Mouse (Mus musculus) right cerebral cortex, adult 18-20 months (tissue): ENCODE measurements at regions not wholly inside any gene's neighbourhood (a gene's known extent, or its start where the extent isn't known, plus 50 kb on each side); places are given as distances from the start of the nearest gene placed in this dataset.
A peak's percentile ranks its signal among the peaks of the same experiment; 100 is the strongest.

ENCODE experiments used
- DNase-seq: peaks from one replicate; pipeline ENCODE4 v3.0.0; 2022; ENCODE audit warnings: mixed read lengths

DNA sequence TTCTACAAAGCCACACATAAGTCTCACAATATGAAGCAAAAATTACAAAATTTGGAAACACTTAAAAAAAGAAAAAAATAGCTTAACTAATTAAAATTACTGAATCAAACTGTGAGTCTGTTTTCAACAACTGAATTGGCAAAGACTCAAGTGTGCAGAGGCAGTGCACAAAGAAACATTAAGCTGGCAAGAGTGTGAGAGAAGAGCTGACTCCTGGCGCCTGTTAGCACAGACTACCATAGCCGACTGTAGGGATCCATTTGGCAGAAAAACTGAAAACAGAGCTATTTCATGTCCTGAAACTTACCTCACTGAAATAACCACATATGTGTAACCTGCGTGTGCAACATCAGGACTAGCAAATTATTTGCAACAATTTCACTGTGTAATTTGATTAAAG is 746.4 kb upstream of the Cypt12 start:
- no peak for DNase-seq

DNA sequence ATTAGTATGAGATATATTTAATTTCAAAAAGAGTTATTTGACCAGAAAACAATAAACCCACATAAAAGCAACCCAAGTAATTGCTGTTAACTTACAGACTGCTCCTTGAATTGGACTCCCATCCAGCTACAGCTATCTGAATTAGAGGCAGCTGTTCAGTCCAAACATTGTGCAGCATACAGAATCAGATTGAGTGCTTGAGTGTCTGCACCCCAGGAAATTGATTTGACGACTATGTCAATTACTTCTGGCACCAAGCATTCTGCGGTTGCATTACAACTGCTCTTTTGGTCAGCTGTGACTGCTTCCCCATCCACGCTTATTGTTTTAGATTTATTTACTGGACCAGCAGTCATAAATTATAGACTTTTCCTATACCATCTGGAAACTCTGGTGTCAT is 734.2 kb upstream of the Cypt12 start:
- no peak for DNase-seq

DNA sequence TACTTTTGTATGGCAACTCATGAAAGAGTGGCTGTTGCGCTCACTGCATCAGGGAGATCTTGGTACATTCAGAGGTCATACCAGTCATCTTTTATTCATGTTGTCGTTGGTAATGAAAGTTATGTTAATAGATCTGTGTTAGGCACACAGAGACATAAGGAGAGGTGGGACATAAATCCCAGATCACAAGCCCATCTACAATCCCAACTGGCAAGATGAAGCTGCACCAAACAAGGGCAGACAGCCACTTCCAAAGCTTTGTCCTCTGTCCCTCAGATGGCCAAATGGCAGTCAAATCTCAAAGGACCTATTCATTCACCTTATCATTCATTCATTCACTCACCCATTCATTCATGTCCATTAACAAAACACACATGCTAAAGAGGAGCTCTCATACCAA is 731.4 kb upstream of the Cypt12 start:
- DNase-seq: no peak

DNA sequence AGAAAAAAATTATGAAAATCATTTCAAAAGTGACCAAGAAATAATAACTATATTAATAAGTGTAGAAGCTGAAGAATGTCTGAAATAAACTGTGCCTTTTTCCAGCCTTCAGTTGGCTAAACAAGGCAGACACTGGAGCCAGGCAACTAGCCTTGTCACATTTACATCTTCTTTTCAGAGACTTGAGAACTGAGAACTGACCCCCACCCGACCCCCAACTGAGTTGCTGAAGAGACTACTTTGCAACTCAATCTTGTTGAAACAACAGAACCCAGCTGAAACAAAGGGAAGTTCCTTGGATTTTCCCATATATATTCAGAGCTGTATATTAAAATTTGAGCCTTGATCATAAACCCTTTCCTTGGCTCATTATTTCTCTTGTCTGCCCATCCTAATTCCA is 709.8 kb upstream of the Cypt12 start:
- DNase-seq: no peak

DNA sequence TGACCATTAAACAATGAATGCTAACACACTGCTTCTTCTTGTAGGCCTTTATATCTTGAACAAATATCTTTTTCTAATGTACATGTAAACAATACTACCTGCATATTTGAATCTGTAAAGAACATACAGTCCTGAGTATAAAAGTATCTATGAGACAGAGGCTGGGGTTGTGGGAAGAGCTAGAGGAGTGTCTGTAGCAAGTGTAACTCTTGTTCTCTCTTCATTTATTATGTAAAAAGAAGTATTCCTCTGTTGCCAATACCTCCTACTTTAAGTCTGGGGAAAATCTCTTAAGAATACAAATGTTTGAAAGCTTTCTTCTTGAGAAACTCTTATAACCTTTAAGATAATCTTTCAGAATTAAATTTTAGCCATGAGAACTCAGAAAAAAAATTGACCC is 689.8 kb upstream of the Cypt12 start:
- DNase-seq: no peak

DNA sequence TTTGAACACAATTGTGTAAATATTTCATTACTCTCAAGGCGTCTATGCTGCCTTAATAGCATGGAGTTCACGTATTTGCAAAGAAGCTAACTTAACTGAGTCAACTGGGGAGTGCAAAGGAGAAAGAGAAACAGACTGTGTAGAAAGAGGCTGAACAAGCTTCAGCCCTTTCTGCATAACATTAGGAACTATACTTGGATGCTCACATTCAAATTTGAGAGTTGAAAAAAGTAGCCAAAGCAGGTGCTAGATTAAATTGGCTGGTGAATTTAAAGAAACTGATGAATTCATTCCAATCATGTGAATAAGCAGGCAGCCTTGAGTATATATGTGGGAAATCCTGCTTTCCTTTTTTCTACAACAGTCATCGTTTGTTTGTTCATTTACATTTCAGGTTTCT is 689.1 kb upstream of the Cypt12 start:
- DNase-seq: no peak

DNA sequence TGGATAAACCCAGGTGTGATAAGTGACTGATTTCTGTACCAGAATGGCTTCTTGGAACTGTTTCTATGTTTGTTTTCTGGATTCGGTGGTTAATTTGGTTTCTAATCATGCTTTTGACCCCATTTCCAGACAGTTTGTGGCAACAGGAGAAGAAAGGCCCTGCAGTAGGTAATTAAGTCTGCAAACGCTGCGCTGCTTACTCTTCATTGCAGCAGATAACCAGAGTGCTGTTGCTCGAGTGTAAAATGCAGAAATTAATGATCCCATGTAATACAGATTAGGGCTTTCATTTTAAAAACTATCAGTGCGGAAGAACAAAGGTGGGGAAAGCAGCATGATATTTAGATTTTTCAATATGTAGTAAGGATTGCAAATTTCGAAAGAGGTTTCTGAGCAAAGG is 667.0 kb upstream of the Cypt12 start:
- no peak for DNase-seq

DNA sequence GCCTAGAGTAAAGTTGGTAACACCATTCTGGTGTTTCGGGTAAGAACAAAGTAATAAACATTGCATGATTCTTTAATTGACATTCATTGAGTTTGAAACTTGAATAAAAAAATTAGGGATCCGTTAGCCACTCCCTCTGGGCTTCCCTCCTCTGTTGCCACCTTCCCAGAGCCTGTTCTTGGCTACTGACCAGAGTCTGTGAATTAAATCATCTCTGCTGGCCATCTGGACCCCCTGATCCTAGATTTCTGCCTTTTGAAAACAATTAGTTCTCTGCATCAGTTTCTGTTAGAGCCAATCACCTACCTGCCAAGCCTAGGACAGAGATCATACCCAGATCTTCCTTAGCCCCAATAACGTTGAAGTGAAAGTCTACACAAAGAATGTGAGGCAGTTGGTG is 665.3 kb upstream of the Cypt12 start:
- no peak for DNase-seq

DNA sequence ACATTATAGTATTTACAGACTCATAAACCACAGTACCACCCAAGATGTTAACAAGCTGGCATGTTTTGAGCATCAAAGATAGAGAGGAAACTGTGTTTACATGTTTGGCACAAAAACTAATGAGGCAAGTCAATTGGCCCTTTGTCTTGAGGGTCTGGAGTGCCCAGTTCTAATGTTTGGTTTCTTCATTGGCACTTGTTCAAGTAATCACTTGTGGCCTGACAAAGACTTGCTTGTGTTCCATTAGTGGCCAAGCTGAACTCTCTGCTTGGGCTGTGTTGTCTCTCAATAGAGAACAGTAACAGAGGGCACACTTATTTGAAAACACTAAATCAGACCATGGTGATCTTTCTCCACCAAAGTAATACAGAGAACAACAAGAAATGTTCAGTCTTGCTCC is 630.7 kb upstream of the Cypt12 start:
- no peak for DNase-seq

DNA sequence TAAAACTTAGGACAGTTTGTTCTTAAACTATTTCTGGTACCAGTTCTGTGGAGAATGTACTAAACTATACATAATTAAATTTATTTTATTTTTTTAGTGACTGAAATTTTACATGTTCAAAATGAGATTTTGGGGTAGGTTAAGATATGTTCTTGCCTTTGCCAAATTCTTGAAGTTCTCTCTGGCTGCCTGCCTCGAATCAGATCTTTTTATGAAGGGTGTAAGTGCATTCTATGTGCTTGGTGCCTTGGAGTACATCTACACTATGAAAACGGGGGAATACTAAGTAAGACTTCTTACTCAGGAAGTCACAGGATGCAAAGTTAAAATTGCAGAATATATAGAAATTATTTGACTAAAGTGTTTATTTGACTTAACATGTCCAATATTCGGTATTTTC is 629.8 kb upstream of the Cypt12 start:
- DNase-seq: peak; percentile 56

DNA sequence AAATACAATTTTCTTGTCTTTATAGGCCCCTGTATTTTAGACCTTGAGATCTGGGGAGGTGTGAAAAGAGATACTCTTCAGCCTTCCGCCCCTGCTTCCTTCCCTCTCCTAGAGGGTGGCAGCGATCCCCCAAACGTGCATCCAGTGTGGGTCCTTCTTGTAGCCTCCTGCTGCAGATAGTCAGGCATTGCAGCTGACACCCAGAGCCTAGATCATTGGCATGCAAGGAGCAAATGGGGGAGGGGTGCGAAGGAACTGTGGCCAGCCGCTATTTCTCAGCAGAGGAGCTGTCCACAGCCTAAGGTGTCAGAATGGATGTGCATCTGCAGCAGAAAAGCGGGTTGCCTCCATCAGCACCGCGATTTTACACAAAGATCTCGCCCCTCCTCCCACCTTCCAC is 629.0 kb upstream of the Cypt12 start:
- DNase-seq: peak; percentile 48

DNA sequence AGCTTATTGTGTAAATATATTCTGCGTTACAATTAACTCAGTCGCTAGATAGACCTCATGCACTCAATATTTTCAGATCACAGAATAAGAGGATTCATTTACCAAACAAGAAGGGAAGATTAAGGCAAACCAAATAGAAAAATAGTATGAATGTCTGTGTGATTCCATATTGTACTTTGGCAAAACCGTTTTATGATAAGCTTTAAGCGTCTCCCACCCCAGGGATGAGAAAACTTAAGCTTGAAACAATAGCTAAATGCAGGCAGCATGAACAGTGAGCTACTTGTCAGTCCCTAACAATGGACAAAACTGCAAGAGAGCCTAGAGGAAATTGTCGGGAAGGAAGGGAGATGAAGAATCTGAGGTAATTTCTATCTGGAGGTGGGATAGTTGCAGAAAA is 628.3 kb upstream of the Cypt12 start:
- DNase-seq: no peak

DNA sequence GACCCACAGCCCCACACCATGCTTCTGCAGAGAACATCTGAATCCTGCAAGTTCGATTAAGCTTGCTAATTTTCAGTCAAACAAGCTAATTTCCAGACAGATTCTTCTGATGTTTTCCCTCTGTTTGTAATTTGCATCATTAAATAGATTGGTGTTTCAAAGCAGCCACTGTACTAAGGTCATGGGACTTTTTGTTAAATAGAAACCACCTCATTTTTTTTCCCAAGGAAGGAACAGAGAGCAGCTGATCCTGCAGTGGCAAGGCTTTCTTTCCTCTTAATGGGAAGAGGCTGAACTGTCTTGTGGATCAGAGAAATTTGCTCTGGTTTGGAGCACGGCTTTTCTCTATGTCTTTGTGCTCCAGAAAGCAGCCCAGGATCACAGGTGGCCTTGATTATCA is 625.9 kb upstream of the Cypt12 start:
- DNase-seq: no peak

DNA sequence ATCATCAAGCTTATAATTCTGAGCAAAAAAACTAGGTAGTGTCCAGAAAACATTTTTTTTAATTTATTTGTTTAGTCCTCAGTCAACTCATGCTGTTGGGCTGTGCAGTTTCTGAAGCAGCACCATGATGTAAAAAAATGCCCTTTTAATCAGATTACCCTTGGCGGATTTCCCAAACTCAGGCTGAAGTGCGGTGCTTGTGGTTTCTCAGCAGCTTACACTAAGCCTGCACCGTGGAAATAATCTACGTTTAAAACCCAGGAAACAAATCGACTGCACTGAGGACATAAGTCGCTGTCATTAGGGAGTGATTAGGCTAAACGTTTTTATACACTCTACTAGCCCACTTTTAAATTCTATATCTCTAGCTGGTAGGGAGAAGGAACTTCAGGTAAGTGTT is 623.4 kb upstream of the Cypt12 start:
- no peak for DNase-seq

DNA sequence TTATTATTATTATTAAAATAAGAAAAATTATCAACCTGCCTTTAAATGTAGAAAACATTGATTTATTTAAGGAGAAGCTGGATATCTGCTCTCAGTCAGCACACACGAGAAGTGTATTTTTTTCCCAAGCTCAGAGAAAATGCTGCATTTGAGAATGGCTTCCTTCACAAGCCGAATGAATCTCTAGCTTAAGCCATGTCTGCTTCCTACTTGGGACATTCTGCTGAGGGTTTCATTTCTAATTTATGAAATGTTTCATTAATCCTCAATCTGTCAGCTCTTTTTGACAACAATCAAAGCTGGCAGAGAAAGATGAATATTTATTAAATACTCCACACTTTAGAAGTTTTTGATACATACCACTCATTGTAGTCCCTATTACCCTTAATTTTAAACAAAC is 622.4 kb upstream of the Cypt12 start:
- DNase-seq: no peak

DNA sequence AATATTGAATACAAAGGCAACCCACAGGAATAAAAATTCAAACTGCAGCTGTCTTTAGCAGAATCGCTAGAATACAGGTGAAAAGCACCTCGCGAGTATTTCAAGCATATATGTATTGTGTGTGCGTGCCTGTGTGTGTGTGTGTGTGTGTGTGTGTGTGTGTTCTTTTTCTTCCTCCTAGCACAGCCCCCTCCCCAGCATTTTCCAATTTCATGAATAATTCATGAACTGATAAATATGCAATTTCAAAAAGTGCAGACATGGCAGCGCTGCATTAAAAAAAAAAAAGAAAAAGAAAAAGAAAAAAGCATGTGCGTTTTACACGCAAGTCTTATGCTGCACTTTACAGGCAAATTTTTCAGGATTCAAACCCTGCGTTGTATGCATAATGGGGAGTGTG is 621.9 kb upstream of the Cypt12 start:
- DNase-seq: no peak

DNA sequence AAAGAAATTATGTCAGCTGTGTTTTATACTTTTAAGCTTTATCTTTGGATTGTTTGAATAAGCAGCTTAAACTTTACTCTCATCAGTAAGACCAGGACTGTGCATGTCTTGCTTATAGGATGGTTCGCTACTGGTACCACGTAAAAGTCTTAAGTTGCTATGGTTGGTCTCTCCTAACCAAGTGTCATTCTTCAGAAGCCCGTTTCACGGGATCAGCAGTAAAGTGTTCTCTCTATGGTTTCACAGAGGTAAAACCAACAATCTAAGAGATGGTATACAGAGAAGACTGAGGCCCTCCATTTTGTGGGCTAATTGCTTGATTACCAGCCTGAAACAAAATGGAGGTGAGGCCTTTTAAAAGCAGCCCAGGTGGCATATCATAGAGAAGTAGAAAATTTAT is 621.4 kb upstream of the Cypt12 start:
- DNase-seq: no peak

DNA sequence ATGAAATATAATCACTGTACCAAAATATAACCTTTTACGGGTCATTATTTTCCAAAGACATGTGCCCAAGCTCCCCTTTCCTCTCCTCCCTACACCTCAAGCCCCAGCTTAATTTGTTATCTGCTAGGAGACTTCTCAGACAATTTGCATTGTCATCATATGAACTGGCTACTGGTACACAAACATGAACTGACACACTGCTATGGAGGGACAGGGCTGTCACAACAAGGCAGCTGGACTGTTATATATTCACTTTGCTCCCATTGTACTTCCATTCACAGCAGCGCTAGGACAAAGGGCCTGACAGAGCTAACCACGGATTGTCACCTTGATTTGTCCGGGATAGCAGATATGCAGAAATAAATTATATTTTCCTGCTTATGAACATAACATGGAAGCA is 620.5 kb upstream of the Cypt12 start:
- no peak for DNase-seq

DNA sequence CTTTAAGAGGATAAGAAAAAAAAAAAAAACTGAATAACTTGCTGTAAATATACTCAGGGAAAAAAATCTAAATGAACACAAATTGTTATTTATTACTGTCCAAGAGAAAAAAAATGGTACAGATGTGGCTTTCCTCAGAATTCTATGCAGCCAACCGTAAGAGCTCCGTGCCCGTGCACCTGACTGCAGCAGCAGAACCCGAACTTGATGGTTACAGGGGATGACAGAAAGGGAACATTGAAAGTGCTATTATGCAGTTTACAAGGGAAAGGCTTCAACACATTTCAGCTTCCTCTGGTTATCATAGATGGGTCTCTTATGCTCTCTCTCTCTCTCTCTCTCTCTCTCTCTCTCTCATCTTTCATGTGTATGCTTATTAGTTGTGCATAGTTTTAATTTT is 618.8 kb upstream of the Cypt12 start:
- no peak for DNase-seq

DNA sequence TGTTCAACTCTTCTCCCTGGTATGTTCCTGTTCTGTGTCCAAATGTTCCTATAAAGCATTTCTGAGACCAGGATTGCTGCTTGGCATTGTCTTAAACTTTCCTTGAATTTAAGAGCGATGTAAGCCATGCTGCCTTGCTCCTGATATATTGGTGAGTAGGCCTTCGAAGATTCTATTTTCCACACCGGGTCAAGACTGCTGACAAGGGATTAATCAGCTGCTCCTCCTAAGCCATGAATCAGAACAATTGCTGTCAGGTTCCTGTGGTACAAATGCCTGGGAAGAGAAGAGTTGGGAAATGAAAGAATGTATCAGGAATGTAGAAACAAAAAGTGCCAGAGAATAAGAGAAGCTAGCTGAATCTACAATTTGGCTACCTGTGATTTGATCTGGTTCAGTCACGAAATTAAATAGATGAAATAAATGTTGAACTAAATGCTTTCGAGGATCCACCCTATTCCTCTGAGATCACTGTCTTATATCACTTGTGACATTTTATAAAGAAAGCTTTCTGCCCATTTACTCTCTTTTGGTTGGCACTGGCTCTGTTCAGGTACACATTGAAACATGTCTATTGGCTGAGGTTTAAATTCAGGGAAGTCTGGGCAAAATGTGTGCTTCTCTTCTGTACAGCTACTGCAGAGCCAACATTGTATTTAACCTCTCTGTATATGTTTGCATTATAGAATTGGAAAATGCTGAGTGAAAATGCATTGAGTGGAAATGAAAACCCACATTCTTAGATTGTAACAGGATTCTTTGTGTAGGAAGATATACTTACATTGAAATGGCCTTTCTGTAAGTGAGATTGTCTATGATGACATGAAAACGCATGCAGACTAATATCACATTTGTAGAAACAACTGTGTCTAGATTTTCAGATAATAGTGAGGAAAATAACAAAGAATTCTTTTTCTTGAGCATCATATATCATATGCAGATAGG is 617.5 kb upstream of the Cypt12 start:
- DNase-seq: no peak

DNA sequence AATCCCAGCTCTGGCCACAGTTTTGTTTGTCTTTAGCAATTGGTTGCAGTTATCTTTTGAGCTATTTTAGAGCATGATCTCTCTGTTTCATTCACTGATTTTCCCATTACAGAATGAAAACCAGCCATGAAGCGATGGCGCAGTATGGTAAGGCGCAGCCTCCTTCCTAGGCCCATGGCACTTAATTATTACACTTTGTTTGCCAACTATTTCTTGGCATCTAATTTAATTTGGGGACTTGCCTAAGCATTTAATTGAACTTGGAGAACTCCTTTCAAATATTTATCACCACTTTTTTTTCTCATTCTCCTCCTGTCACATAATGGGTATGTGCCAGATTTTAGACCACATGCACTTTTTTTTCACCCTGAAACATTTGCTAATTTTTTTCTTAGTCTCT is 588.0 kb upstream of the Cypt12 start:
- DNase-seq: no peak
